Mouse (Mus musculus) left cerebral cortex, adult 9 months (tissue): Measurements from ENCODE around the gene Cog1.

Experiments
- DNase-seq, 2 experiments: peaks; one replicate each; pipeline ENCODE4 v3.0.0; 2022; ENCODE audit warnings: low spot score in 2 of 2

Gene Cog1

GRCm38 (mm10) chr11:113666648-113667047 is 17.7 kb downstream of the Cog1 start:
- DNase-seq: no peak

DNA sequence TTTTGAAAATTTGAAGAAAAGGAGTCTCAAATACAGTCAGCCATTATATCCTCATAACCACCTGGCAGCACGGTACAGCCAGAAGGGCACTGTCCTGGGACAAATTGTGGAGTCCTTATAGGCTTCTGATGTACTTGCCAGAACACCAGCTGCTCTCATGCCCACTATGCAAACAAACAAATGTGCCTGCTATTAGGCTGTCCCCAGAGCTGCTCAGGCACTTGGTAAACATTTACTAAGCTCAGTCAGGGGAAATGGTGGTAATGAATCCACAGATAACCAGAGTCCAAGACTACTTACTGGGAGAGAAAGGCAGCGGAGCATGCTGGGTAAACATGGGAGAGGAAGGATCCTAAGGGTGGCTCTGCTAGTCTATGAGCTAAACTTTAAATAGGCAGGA is 18.2 kb downstream of the Cog1 start:
- DNase-seq: no peak

GRCm38 (mm10) chr11:113667704-113668103 is 18.7 kb downstream of the Cog1 start:
- DNase-seq: no peak

- DNase-seq: no peak
Observed at GRCm38 (mm10) chr11:113668857-113669256, 19.9 kb downstream of the Cog1 start.

DNA sequence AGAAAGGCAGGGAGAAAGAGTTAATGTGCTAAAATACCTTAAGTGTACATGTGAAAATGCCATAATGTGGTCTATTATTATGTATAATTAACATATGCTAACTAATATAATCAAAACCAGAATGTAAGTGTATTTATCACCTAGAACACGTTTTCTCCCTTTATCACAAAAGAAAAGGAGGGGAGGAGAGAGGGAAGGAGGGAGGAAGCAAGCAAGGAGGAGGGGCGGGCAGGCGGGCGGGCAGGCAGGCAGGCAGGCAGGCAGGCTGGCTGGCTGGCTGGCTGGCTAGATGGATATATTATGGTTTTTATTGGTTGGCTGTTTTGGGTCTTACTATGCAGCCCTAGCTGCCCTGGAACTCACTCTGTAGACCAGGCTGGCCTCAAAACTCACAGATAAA is 20.7 kb downstream of the Cog1 start:
- no peak for DNase-seq

DNA sequence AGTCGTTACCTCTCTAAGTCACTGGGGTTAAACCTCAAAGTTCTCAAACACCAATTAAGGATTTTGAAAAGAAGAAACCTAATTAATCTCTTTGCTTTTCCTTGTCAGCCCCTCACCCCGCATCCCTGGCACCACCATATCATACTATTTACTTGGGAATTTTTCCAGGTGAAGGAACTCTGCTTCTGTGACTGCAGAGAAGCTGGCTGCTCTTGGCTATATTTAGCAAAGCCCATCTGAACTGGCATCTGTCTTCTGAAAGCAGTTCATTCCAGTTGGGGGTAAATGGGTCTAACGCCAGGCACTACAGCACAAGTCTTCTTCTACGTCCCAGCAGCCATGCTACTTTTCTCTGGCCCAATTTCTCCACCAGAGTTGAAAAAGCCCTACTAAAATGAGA is 24.6 kb downstream of the Cog1 start:
- DNase-seq: no peak

DNA sequence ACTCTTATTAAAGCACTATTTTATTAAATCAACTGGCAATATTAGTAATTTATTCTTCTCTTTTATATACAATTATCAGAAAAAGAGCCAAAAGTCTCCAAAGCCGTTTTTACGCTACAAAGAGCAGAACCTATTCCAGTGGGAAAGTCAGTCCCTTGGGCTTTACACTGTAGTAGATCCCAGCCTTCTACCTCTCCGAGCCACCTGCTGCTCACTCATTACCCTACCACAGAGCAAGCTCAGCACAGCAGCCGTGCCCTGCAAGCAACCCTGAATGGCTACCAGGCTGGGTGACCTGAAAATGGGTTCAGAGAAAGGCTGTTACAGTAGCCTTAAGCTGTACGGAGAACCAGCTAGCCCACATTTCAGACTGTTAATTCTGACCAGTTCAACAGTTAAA is 25.6 kb downstream of the Cog1 start:
- no peak for DNase-seq

- no peak for DNase-seq
Observed at GRCm38 (mm10) chr11:113676847-113677246, 27.9 kb downstream of the Cog1 start.

DNA sequence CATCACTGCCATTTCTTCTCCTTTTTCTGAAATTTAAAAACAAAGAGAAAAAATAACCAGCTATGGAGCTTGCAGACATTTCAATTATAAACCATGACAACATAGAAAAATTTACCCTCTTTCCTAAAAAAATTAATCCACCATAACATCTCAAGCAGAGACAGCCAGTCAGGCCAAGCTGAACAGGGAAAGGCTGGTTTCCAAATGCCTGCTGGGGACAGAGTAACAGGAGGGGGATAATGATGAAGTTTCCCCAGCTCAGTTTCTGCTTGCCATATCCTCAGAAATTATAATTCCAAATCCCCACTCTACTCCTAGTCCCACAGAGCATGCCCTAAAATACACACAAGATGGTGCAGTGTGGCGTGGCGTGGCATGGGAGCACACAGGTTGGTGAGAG is 28.4 kb downstream of the Cog1 start:
- no peak for DNase-seq

GRCm38 (mm10) chr11:113678373-113678772 is 29.4 kb downstream of the Cog1 start:
- DNase-seq: no peak

GRCm38 (mm10) chr11:113680954-113681353 is 32.0 kb downstream of the Cog1 start:
- DNase-seq: no peak

DNA sequence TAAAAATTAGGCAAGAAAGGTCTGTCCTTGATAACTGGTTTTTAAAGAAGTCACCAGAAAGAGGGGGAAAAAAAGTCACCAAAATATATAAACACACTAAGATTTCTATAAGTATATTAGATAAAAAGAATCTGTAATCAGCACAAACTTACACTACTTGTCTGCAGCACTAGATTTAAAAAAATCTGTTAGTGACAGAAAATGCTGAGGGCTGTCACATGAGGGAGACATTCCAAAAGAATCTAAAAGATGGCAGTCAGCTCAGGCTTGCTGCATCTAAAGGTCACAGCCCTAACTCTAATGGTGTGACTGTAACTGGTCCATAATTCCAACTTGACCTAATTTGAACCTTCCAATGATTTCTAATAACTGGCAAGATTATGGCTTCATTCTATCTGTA is 33.0 kb downstream of the Cog1 start:
- DNase-seq: no peak

GRCm38 (mm10) chr11:113682897-113683626 is 34.1 kb downstream of the Cog1 start:
- DNase-seq: no peak

DNA sequence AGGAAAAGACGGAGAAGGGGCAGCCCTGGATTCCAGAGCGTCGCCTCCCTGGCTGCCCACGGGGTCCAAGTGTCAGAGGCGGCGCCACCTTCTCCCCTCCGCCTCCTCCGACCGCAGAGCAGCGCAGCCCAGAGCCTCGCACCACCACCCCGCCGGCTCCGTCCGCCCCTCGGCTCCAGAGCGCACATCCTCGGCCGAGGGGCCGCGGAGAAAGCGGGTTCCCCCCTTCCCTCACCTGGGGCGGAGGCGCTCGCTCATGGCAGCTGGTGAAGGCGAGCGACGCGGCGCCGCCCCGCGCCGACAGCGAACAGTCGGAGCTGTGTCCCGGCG is 34.6 kb downstream of the Cog1 start:
- DNase-seq: no peak

DNA sequence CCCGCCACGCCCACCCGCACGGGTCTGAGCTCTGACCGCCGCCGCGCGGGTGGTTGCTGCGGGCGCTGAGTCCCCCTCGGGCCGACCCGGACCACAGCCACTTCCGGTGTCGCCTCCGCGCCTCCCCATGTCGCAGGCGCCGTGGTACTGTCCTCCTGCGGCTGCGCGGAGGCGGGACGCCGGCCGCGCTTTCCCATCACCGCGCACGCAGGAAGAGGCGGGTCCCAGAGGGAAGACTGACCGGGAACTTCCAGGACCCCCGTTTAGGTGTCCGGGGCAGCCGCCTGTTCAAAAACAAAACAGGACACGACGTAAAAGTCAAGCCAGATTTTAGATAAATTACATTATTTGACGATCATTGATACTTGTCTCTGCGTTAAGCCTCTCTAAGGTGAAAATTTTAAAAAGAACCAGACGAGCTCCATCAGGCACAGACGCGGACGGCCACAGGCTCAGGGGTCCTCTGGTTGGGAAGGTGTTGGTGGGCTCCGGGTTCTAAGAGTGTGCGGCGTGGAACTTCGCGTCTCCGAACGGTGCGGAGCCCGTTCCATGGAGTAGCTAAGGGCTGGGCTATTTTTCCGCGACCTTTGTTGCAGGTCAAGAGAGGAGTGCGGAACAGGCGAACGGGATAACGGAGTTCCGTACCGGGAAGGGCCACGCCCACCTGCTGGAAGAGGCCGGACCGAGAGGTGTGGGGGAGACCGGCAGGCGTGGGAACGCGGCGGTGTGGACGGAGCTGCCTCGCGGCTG is 35.2 kb downstream of the Cog1 start, which contains the start of the genes Fam104a and D11Wsu47e:
Fam104a (minus strand) TSS at position 199 of the 750 bp plus-strand sequence.
D11Wsu47e (plus strand) TSS at position 456 of the 750 bp plus-strand sequence.
- peak; percentile 88 to 94 for DNase-seq

DNA sequence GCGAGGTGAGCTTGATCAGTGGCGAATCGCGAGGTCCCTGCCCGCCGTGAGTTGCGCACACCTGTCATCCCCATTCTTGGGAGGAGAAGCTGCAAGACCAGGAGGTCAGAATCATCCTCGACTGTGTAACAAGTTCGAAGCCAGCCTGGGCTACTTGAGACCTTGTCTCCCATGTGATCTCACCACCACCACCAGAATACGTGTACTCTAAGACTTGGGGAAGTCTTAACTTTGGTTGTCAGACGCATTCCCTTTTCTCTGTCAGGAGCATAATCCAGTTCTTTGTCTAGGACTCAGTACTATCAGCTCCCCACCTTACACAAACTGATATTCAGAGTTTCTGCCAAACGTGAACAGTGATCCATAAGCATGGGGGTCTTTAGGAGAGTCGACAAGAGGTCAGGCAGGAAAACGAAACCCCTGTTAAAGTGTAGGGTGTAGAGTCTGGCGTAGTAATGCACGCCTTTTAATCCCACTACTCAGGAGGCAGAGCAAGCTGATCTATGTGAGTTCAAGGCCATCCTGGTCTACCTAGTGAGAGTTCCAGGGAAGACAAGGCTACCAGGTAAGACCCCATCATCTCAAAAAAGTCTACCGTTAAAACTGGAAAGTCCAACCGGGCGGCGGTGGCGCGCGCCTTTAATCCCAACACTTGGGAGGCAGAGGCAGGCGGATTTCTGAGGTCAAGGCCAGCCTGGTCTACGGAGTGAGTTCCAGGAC is 35.9 kb downstream of the Cog1 start:
- no peak for DNase-seq

GRCm38 (mm10) chr11:113687031-113687430 is 38.1 kb downstream of the Cog1 start:
- no peak for DNase-seq

- DNase-seq: peak in 1 of 2 experiments; percentile 44
Observed at GRCm38 (mm10) chr11:113690506-113690905, 41.5 kb downstream of the Cog1 start.

GRCm38 (mm10) chr11:113691318-113691717 is 42.3 kb downstream of the Cog1 start:
- DNase-seq: no peak

DNA sequence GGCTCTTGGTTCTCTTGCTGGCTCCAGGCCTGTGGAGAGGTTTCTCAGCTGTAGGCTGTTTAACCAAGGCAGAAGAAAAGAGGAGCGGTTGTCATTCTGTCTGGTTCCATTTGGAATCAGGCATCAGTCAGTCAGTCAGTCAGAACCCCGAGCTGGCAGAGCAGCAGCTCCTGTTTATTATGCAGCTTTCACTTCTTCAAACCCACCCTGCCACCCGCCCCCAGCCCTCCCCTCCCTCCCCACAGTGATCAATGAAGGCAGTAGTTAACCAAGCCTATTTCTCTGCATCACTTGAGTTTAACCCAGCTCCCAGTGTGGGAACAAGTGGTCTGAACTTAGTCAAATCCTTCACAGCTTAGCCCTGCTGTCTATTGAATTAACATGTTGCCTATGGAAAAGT is 42.9 kb downstream of the Cog1 start:
- DNase-seq: no peak

- no peak for DNase-seq
Observed at GRCm38 (mm10) chr11:113697571-113697970, 48.6 kb downstream of the Cog1 start.

DNA sequence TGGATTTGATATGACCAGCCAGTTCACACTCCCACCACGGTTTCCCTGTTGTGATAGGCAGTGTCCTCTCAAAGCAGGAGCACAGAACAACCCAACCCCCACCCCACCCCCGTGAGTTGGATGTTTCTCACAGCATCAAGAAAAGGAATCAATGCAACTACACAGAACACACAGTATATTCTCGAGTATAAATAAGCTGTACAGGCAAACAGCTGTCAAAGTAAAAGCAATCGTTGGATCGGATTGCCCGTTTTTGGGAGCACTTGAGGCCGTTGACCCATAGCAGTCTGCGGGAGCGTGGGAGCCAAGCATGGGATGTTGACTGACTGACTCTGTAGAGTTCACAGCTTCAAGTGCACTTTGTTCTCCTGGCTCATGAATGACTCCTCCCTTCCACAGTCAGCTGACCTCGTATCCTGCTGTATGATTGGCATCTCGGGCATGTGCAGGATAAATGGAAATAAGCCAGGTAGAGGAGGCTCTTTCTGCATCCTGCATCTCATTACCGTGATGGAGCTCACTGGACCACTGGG is 49.1 kb downstream of the Cog1 start:
- DNase-seq: no peak
